Mouse (Mus musculus): ENCODE data around the gene Zfp318.

The Zfp318 gene

DNA sequence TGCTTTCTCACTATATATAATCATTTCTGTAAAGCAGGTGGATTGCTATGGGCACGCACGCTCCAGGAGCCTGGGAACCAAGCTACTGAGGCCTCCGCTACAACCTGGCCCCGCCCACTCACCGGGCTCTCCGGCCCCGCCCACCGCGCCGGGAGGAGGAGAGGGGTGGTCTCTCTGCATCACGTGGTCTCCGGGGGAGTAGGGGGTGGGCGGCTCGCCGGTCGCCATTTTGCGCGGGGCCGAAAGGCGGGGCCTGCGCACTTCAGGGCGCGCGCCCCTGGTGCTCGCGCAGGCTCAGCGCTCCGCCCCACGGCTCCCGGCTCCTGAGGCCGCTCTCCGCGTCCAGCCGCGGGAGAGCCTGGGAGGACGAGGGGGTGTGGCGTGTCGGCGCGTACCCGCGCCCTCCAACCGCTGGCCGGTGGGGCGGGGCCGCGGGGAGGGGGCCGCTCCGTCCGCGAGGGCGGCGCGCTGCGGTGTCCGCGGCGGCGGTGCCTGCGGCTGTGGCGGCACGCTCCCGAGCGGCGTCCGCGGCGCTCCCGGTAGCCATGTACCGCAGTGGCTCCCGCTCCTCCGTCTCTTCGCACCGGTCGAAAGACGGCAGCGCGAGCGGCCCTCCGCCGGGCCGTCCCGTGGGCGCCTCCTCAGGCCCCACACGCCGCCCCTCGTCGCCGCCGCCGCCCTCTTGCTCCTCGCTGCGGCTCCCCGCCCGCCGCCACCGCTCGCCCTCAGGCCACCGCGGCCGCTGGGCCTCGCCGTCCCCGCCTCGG lies at the start of gene Zfp318:
TSS of gene Zfp318 (plus strand) at position 438 of the 767 bp plus-strand sequence.
- CTCF ChIA-PET, result no interaction called here

DNA sequence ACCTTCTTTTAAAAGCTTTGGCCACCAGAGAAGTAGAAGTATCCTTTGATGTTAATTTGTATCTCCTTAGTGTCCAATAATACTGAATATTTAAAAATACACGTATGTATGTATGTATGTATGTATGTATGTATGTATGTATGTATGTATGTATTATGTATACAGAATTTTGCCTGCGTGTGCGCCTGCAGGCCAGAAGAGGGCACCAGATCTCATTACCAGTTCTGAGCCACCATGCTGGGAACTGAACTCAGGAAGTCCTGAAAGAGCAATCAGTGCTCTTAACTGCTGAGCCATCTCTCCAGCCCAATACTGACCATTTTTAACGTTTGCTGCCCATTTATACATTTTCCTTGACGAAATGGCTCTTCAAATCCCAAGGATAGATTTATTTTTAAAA lies 47.1 kb upstream of the Zfp318 start:
- CTCF ChIA-PET, result no interaction called here

DNA sequence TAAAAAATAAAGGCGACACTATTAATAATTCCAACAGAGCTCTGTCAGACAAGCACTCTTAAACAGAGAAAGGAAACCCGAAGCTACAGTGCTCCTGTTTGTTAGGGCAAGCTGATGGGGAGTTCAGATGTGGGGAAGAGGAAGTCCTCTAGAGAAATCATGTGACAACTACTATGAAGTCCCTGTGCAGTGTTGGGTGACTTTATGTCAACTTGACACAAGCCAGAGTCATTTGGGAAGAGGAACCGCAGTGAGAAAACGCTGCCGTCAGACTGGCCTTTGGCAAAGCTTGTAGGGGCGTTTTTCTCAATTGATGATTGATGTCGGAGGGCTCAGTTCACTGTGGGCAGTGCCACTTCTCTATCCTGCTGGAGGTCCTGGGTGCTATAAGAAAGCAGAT lies 42.3 kb upstream of the Zfp318 start:
- CTCF ChIA-PET, result no interaction called here

DNA sequence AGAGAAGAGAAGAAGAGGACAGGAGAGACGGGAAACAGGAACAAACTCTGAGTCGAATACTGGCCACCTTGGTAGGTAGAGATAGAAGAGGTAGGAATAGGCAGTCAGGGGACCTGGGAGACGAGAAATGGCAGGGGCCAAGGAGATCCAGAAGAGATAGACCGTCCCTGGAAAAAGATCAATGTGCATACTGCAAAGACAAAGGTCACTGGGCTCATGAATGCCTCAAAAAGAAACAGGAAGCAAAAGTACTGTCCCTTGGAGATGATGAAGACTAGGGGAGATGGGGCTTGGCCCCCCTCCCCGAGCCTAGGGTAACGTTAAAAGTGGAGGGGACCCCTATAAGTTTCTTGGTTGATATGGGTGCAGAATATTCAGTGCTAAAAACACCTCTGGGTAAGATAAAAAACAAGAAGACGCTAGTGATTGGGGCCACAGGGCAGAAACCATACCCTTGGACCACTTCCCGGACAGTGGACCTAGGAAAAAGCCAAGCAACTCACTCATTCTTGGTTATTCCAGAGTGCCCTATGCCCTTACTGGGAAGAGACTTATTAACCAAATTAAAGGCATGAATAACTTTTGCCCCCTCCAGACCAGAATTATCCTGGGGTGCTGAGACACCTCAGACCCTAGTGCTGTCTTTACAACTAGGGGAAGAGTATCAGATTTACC lies 32.4 kb upstream of the Zfp318 start:
- CTCF ChIA-PET, result no interaction called here

DNA sequence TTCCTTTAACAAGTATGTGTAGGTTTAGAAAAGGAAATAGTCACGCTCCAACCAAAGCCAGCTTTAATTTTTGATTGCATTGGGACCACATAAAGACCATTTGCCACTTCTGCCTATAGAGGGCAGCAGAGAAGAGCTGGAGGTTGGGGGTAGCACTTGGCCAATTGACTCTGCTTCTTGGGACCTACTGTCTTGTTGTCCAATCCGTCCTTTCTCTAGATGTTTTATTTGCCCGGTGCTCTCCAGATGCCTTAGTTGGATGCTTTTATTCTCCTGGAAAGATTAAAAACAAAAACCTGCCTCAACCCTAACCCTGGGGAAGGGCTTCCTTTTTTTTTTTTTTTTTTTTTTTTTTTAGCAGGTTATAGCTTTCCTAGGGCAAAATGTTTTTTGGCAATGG lies 11.7 kb upstream of the Zfp318 start:
- CTCF ChIA-PET, result interaction anchor here (0.5 to 1.9 kb wide), 8 partner anchors 19 to 1404 kb away, joined by 3 to 11 read pairs (median 6); partner anchors contain the start of gene Mrps18a

DNA sequence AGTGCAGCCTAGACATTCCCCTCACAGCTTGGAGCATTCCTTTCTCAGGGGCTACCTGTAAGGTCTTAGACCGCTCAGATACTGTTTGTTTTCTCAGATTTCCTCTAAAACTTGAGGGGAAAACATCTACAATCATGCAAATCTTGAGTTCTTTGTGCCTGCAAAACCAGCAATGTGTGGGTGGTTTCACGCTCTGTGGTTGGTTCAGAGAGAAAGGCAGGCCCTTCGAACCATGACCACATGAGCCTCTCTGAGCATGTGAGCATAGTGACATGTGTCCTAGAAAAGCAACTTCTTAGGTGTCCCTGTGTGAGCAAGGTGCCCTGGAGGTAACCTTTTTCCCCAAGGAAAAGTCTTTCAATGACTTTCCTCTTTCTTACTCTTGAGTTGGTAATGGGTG lies 5.0 kb upstream of the Zfp318 start:
- CTCF ChIA-PET, result no interaction called here

DNA sequence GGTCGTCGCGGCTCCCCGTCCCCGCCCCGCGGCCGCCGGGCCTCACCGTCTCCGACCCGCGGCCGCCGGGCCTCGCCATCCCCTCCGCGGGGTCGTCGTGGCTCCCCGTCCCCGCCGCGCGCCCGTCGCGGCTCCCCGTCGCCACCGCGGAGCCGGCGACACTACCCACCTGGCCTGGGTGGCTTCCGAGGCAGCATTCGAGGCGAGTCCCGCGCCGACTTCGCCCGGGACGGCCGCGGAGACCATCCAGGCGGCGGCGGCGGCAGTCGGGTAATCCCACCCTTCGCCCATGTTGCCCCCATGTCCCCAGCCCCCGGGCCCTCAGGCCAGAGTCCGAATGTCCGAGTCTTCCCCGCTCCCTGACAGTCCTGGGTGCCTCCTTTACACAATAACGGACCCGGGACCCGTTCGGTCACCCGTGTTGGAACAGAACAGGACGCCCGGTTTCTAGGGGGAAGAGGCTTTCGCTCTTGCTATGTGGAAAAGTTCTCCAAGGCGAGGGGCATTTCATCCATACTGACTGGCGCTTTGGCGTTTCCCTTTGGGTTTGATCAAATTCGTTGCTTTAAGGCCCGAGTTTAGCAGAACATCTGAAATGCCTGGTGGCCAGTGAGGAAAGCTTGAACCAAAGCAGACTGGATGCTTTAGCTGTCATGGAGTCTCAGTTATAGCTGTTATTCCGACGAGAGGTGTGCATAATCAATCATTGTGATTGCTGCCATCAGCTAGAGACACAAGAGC lies 700 bp downstream of the Zfp318 start:
- CTCF ChIA-PET, result no interaction called here

DNA sequence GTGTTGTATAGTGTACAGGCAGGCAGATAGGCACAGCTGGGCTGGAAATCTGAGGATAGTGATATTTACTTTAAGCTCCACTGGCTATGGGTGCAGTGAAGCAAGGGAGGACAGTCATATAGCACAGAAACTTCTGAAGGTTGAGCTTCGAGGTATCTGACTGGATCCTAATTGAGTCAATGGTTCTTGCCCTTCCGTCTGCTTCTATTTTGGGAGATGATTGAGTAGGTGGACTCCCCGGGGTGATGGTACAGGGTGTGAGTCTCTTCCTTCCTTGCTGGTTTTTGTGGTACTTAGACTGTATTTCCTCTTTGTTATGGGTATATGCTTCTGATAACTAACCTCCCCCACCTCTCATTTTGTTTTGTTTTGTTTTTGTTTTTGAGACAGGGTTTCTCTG lies 4.7 kb downstream of the Zfp318 start:
- CTCF ChIA-PET, result no interaction called here

DNA sequence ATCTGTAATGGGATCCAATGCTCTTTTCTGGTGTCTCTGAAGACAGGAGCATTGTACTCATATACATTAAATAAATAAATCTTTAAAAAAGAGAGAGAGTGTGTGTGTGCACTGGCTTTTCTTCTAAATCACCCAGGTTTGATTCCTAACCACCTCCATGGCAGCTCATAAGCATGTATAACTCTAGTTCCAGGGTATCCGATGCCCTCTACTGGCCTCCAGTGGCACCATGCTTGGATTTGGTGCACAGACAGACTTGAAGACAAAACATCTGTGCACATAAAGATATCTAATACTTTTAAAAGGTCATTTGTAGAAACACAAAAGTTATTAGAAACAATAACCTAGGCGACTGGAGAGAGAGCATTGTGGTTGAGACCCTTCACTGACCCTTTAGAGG lies 9.5 kb downstream of the Zfp318 start:
- CTCF ChIA-PET, result interaction anchor here (0.5 kb wide), 1 partner anchor 27 kb away, joined by 3 read pairs; no protein-coding TSS in a partner anchor

DNA sequence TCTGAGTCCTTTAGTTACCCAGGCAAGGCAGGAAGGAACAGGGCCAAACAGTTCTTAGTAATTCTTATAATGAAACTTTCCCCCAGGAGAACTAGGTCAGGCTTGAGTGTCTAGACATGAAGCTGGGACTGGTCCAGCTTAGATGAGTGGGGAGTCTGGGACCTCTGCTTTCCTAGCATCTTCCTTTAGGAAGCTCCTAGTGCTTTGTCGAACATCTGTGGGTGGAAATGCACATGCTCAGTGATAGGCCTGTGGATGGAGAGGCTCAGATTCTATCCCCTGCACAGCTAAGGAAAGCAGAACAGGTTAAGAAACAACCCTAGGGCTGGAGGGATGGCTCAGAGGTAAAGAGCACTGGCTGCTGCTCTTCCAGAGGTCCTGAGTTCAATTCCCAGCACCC lies 11.1 kb downstream of the Zfp318 start:
- CTCF ChIA-PET, result no interaction called here

DNA sequence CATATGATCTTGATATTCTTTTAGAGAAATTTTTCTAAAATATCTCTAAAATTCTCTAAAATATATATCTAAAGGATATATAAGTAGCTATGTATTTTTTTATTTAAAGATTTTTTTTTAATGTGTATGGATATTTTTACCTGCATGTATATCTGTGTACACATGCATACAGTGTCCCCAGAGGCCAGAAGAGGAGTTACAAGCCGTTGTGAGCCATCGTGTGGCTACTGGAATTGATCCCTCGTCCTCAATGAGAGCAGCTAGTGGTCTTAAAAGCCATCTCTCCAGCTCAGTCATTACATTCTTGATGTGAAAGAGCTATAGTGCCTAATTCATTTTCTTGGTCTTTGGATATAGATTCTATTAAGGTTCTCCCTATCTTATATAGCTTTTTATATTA lies 24.9 kb downstream of the Zfp318 start:
- CTCF ChIA-PET, result interaction anchor here (1.2 kb wide), 1 partner anchor 36 kb away, joined by 5 read pairs; no protein-coding TSS in a partner anchor

DNA sequence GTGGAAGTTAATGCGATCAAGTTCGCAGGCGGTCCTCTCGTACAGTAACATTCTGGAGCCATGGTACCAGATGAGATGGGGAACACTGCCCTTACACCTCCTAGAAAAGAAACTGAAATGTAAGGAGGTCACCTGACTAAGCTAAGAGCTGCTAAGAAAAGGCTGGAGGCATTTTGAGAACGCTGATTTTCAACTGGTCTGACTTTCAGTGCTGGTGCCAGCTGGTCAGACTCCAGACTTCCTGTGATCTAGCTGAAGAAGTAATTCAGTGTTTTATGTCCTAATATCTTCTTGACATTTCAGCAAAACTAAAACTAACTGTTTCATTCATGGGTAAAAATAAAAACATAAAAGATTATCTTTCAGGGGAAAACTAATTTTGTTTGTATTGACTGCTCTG lies 35.1 kb downstream of the Zfp318 start:
- CTCF ChIA-PET, result no interaction called here

DNA sequence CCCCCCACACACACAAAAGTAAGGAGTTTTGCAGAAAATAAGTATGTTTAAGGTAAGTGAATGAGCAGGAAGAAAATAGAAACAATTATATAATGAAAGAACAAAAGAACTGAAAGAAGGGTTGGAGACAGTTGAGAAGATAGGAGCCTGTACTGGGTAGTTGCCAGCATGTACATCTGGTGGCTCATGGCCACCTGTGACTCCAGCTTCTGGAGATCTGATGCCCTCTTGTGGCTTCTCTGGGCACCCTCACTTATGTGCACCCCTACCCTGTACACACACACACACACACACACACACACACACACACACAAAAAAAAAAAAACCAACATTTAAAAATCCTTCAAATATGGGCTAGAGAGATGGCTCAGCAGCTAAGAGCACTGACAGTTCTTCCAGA lies 36.2 kb downstream of the Zfp318 start:
- CTCF ChIA-PET, result interaction anchor here (0.6 to 1.0 kb wide), 2 partner anchors 10 to 27 kb away, joined by 3 read pairs; no protein-coding TSS in a partner anchor

DNA sequence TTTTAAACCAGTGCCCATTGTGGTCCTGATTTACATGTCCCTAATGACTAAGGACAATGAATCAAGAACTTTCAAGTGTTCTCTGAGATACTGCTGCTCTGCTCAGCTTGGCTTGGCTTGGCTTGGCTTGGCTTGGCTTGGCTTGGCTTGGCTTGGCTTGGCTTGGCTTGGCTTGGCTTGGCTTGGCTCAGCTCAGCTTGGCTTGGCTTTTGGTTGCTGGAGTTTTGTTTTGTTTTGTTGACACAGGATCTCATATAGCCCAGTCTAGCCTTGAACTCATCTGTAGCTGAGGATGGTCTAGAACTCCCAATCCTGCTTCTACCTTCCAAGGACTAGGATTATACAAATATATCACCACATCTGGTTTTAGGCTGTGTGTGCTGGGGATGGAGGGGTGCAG lies 43.0 kb downstream of the Zfp318 start:
- CTCF ChIA-PET, result no interaction called here

DNA sequence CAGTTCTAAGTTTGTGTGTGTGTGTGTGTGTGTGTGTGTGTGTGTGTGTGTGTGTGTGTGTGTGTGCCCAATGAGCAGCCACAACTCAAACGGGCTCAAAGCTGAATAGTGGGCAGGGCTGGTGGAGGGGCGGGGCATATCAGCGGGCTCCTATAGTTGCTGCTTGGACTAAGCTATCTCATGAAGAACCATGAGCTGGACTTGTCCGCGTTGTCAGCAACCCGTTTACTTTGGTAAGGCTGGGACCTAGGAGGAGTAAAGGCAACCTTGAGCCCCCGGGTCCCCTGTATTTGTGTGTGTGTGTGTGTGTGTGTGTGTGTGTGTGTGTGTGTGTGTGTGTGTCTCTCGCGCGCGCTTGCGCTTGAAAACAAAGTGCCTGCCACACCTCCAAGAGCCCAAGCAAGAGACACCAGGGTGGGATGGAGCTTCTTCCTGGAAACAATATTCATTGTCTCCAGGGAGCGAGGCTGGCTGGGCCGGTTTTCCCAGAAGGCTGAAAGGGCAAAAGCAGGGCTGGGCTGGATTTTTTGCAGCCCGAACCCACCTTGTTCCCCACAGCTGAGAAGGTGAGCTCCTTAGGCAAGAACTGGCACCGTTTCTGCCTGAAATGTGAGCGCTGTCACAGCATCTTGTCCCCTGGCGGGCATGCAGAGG lies 45.4 kb downstream of the Zfp318 start, which contains the start of gene Crip3:
TSS of gene Crip3 (plus strand) at position 166 of the 654 bp plus-strand sequence.
- CTCF ChIA-PET, result interaction anchor here (0.6 kb wide), 2 partner anchors 126 to 869 kb away, joined by 3 read pairs; no protein-coding TSS in a partner anchor

DNA sequence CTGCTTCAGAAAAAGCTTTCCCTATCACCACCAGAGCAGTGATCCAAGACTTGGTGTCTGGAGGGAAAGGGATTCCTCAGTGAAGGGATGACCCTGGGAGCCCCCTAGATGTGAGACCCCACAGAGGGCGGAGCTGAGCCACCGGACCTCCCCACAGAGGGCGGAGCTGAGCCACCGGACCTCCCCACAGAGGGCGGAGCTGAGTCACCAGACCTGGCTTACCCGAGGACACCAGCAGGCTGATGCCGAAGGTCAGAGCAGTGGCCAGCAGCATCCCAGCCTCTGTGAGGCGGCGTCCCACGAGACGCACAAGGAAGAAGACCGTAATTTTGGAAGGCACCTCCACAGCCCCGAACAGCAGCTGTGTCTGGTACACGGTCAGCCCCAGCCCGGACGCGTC lies 50.1 kb downstream of the Zfp318 start:
- CTCF ChIA-PET, result no interaction called here

DNA sequence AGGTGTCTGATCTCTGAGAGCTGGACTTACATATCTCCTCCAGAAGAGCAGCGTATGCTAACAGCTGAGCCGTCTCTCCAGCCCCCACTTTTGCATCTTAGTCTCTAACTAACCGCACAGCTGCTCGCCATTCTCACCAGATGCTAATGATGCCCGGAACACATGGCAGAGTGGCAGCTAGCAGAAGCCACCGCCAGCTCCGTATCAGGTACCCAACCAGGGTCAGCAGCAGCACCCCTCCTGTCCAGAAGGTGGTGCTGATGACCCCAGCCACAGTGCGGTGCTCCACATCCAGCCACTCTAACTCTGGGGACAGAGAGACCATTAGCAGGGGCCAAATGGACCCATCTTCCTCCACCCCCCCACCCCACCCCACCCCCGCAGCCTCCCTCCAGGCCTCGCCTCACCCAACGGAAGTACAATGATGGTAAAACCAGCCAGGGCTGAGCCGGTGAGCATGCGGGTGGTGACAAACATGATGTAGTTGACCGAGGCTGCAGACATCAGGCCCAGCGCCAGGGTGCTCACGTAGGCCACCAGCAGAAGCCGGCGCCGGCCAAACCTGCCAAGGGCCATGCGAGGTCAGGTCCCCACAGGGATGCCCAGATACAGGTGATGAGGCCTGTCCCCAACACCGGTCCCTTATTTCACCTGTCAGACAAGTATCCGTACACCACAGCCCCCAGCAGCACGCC lies 53.3 kb downstream of the Zfp318 start:
- CTCF ChIA-PET, result no interaction called here

DNA sequence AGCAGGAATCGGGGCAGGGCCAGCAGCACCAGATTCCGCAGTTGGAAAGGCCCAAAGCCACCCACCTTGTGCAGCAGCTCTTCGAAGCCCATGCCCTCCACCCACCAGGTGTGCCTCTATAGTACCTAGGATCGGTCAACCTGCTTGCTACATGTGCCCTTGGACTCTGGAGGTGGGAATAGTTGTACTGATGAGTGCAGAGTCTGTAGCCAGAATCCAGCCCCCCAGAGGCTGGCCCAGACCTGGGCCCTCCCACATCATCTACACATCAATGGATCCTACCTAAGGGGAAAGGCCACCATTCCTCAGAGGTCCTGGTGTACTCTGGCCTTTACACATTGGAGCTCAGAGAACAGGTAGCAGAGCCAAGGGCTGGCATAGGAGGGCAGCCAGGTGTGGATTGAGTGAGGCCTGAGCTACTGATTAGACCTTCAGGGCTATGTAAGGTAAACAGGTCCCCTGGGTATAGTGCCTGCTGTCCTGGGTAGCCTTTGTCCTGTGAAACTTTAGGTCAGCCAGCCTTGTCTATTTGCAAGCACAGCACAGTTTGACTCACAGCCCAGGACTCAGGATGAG lies 54.9 kb downstream of the Zfp318 start, which contains the start of gene Slc22a7:
TSS of gene Slc22a7 (minus strand) at position 160 of the 576 bp plus-strand sequence.
- CTCF ChIA-PET, result no interaction called here

DNA sequence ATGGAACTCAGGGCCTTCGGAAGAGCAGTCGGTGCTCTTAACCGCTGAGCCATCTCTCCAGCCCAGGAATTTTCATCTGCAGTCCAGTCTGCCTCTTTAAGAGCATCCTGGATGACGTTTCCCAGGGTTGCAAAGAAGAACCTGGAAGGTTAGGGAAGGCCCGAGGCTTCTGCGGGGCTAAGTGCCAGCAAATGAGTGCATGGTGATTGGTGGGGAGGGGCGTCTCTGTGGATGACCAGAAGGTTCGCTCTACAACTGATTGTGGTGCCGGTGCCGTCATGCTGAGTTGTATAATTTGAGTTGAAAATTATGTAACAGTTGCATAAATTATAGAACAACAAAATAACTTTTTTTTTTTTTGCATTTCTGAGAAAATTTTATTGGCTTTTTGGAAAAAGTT lies 55.6 kb downstream of the Zfp318 start:
- CTCF ChIA-PET, result no interaction called here

DNA sequence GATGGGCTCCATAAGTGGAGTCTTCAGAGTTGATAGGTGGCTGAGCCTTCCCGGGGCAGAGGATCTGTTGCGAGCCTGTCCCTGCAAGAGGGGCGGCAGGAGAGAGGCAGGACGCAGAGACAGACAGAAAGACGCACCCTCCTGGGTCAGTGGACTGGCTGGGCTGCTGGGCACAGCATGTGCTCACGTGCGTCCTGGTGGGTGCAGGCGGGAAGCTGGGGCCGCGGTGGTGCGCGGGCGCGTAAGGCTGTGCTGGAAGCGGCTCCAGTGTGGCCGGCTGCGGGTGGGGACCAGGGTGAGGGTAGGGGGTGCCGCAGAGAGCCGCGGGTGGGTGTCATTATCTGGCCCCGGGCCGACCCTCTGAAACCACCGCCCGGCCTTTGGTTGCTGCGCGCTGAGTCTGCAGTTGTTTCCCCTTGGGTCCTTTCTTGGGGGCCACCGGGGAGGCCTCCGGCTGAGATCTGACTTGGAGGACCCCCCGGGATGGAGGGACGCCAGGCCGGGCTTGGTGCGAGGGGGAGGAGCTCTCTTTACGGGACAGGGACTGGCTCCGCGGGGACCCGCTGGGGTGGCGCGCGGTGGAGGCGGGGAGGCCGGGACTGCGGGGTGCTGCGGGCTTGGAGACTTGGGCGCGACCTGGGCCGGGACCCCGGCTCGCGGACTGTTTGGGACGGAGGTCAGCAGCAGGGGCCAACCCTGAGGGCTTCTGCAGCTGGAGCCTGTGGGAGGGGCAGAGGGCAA lies 61.5 kb downstream of the Zfp318 start:
- CTCF ChIA-PET, result no interaction called here
